Mouse (Mus musculus) megakaryocyte, embryonic 14.5 days (primary cell): ENCODE measurements around the gene Prkar2a. TPM values are rescaled to one million over a fixed set of nuclear protein-coding genes. Genes with fewer than 3 reads are reported as not detected.
"Not testable (repeated sequence)": the region's sequence is repeated elsewhere in the genome, so short reads cannot be mapped to it uniquely, and the experiment has no call there.

ENCODE experiments used
- H3K27me3 ChIP-seq: replicated peaks from 2 replicates; pipeline ENCODE3; 2012; ENCODE audit warnings: inconsistent platforms
- H3K36me3 ChIP-seq: replicated peaks from 2 replicates; pipeline ENCODE3; 2012; ENCODE audit warnings: low read length, inconsistent platforms, mixed read lengths
- H3K4me1 ChIP-seq: 2 replicates; pipeline ENCODE4 v1.6.1; 2012; ENCODE audit warnings: inconsistent platforms
- H3K4me3 ChIP-seq: replicated peaks from 2 replicates; pipeline ENCODE3; 2012; ENCODE audit warnings: moderate library complexity, mild to moderate bottlenecking, inconsistent platforms
- H3K9me3 ChIP-seq: 2 replicates; pipeline ENCODE4 v1.6.1; 2012; ENCODE audit warnings: inconsistent platforms
- FLI1 ChIP-seq: IDR thresholded peaks from 2 replicates; pipeline ENCODE4 v1.6.1; 2012; ENCODE audit warnings: low read length, inconsistent platforms, mixed read lengths
- GATA1 ChIP-seq: IDR thresholded peaks from 3 replicates; pipeline ENCODE4 v1.6.1; 2012; ENCODE audit warnings: mixed read lengths, low read length, inconsistent platforms, borderline replicate concordance
- polyA plus RNA-seq: library from polyadenylated mRNA; stranded (reverse); fragments of >175 nt; gene quantifications from 2 replicates; pipeline ENCODE4 v1.2.3, GENCODE M21; 2012; ENCODE audit warnings: low replicate concordance; ENCODE audit not compliant: insufficient read depth

Prkar2a gene
- polyA plus RNA-seq: 1.6 and 2.8 TPM in 2 replicates

DNA sequence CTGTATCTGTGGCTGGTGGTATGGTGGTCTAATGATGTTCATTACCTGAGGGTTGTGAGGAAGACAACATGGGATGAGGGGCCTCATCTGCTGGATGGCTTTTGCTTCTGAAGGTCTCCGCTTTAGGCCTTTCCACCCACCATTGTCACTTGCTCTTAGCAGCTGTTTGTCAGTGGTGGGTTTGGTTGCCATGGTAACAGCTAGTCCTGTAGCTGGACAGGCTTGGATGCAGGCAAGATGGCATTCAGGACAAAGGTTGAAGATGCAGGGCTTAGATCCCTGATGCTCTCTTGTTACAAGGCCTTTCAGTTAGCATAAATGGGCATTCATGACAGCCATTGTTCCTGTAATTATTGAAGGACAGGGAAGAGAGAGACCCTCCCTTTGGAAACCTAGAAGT, at the start of gene Prkar2a:
Gene Prkar2a, plus strand, starts transcription at position 209 of the 400 bp plus-strand sequence.
- no peak for TF ChIP-seq GATA1
- no peak for TF ChIP-seq FLI1
- Histone ChIP-seq H3K27me3 (peaks cover 25% of the 10 kb centered on the region), H3K9me3 (no peaks in the 10 kb centered on the region), H3K36me3 (peaks cover 12% of the 10 kb centered on the region), H3K4me1 (peaks cover 68% of the 10 kb centered on the region), H3K4me3 (no peak within 1 kb of the TSS)

DNA sequence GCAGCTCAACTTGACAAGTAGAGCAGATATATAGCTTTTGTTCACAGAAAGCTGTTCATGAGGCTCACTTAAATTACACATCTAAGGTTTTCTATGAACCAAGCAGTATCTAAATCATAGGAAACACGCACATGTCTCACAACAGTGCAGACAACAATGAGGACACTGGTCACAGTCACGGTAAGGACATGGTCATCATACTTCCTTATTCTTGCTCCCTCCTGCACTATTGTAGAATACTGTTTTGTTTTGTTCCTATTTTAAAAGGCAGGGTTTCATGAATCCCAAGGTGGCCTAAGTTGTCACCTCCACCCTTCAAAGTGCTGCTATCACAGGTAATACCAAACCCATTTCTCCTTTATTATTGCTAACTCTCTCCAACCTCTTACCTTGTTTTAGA, 49.3 kb upstream of the Prkar2a start:
- peaks cover 66% of the 10 kb centered on the region for H3K4me1 ChIP-seq
- peaks cover 84% of the 10 kb centered on the region for H3K36me3 ChIP-seq
- TF ChIP-seq GATA1: no peak
- no peak for TF ChIP-seq FLI1
- no peaks in the 10 kb centered on the region for H3K27me3 ChIP-seq
- no peak overlapping the region for H3K4me3 ChIP-seq
- H3K9me3 ChIP-seq: no peaks in the 10 kb centered on the region

DNA sequence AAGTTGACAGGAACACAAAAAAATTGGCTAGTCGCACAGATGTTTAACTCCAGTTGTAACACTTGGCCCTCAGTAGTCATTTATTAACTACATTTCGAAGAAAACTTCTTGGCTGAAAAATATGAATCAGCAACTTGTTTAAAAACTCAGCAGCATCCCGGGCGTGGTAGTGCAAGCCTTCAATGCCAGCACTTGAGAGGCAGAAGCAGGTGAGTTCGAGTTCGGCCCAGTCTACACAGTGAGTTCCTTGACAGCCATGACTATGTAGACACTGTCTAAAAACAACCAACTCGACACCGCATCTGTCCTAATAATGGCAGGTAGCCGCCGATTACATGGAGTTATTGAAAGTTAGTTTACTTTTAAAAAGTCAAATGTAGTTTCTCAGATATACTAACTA, 40.9 kb upstream of the Prkar2a start:
- Histone ChIP-seq H3K36me3 (peaks cover 25% of the 10 kb centered on the region), H3K4me1 (peaks cover 36% of the 10 kb centered on the region), H3K4me3 (peak overlapping the region; percentile 96), H3K27me3 (no peaks in the 10 kb centered on the region), H3K9me3 (no peaks in the 10 kb centered on the region)
- TF ChIP-seq FLI1: no peak

DNA sequence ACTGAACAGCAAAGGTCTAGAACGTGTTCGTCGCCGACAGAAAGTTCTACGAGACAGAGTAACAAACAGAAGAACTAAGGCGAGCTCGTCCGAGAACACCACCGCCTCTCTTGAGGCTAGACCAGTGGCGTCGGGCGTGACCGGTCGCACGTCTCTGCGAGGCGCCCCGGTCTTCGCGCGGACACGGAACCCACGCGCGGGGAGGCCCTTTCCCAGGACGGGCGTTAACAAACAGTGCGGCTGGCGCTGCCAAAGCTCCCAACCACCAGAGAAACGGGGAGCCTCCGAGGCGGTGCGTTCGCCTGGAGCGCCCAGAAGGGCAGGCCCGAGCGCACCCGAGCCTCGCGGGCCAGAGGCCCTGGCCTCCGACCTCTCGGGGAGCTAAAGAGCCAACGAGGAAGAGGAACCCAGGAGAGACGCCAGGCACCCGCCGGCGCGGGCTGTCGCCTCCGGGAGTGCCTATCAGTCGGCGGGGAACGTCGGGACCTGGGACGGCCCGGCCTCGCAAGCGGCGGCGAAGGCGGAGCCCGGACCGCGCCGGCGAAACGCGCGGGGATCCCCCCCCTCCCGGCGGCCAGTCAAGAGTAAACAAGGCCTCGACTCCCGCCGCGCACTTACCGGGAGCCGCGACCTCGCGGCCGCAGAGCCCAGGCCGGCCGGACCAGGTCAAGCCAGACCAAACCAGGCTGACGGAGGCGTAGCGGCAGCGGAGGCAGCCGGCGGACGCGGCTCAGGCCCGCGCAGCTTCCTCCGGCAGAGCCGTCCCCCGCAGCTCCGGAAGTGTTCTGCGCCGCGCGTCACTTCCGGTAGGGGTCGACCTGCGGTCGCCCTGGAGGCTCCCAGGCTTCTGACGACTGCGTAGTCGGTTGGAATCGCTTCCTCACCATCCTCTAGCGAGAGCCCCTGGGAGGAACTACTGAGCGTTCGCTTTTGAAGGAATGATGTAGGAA, 40.2 kb upstream of the Prkar2a start, which contains the start of gene Arih2:
Gene Arih2, minus strand, starts transcription at position 776 of the 950 bp plus-strand sequence.
- H3K9me3 ChIP-seq: no peaks in the 10 kb centered on the region
- no peaks in the 10 kb centered on the region for H3K27me3 ChIP-seq
- TF ChIP-seq FLI1: peak; percentile 99
- TF ChIP-seq GATA1: no peak
- H3K4me1 ChIP-seq: peaks cover 38% of the 10 kb centered on the region
- peak within 1 kb of the TSS; percentile 96 for H3K4me3 ChIP-seq
- peaks cover 19% of the 10 kb centered on the region for H3K36me3 ChIP-seq

DNA sequence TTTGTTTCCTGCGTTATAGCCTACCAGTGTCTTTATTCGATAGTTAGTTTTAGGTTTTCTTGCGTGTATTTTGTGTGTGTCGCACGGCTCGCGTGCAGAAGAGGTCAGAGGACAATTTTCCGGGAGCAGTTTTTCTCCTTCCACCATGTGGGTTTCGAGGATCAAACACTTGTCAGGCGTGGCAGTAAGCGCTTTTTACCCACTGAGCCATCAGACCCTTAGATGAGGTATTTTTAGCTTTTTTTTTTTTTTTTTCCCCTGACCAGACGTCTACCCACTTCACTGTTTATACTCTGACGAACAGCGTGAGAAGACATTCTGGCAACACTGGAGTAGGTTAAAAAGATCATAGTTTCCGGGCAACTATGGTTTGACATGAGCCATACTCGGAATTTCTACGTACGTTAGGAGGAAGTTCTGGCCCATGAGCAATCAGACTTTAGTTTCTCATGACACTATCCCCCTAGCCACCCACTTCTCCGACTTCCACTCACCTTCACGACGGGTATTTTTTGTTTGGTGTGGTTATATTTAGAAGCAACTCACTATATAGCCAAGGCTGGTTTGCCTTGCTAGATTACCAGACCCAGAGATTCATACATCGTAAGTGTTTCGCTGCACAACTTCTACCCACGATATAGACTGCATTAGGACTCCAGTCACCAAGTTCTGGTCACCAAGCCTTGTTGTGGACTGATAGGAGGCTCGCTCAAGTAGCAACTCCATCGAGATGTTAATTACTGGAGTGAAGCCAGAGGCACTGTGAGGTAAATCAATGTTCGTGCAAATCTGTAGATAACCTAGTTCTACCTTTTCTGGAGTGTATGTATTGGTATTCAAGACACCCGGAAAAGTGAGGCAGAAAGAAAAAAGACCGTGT, 39.3 kb upstream of the Prkar2a start:
- Histone ChIP-seq H3K27me3 (no peaks in the 10 kb centered on the region), H3K36me3 (peaks cover 13% of the 10 kb centered on the region), H3K9me3 (no peaks in the 10 kb centered on the region), H3K4me3 (peak overlapping the region; percentile 96), H3K4me1 (peaks cover 47% of the 10 kb centered on the region)
- TF ChIP-seq GATA1 (no peak), FLI1 (no peak)

DNA sequence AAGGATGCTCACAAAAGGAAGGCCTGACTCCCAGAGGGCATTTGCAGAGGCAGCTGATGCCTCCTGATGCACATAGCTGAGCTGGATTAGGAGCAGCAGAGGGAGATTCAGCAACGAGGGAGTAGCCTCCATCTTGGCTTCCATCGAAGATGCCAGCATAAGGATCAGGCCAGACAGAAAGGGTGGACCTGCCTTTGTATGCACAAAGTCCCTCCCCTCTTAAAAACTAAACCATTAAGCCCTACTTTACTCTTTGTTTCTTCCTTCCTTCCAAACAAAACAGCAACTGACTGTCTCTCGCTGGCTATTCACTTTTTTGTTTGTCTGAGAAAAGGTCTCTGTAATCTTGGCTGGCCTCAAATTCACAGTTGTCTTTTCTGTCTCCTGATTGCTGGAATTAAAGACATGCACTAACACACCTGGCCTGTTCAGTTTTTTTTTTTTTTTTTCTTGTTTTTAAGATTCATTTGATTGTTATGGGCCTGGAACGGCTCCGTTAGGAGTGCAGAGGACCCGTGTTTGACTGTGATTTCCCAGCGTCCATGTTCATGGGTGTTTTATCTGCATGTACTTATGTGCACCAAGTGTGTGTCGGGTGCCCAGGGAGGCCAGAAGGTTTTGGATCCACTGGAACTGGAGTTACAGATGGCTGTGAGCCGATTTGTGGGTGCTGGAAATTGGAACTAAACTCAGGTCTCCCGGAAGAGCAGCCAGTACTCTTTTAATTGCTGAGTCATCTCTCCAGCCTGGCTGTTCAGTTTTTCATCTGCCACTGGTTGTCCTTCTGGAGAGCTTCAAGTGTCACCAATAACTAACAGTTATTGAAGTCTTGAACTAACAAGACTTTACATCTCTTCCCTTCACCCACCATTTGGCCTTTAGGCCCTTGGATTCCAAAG, 34.3 kb upstream of the Prkar2a start:
- no peaks in the 10 kb centered on the region for H3K27me3 ChIP-seq
- peaks cover 4% of the 10 kb centered on the region for H3K36me3 ChIP-seq
- H3K4me1 ChIP-seq: peaks cover 30% of the 10 kb centered on the region
- TF ChIP-seq GATA1 (no peak), FLI1 (no peak)
- H3K9me3 ChIP-seq: peaks cover 7% of the 10 kb centered on the region
- peak overlapping the region; percentile 1 for H3K4me3 ChIP-seq

DNA sequence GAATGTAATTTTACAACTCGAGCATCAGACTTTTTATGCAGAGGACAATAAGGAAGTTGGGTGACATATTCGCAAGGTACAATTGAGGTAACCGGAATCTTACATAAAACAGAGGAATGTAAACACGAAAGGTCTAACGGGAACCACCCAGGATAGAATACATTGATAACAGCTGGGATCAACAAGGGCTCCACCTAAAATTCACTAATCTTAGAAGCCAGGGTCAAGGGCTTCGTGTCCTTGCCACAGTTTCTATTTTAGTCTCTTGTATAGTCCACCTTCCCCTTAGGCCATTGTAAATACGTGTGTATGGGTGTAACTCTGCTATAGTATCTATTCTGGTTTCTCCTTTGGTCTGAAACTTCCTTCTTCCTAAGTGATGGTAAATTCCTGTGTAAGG, 33.2 kb upstream of the Prkar2a start:
- not testable (repeated sequence) for H3K9me3 ChIP-seq, H3K36me3 ChIP-seq

DNA sequence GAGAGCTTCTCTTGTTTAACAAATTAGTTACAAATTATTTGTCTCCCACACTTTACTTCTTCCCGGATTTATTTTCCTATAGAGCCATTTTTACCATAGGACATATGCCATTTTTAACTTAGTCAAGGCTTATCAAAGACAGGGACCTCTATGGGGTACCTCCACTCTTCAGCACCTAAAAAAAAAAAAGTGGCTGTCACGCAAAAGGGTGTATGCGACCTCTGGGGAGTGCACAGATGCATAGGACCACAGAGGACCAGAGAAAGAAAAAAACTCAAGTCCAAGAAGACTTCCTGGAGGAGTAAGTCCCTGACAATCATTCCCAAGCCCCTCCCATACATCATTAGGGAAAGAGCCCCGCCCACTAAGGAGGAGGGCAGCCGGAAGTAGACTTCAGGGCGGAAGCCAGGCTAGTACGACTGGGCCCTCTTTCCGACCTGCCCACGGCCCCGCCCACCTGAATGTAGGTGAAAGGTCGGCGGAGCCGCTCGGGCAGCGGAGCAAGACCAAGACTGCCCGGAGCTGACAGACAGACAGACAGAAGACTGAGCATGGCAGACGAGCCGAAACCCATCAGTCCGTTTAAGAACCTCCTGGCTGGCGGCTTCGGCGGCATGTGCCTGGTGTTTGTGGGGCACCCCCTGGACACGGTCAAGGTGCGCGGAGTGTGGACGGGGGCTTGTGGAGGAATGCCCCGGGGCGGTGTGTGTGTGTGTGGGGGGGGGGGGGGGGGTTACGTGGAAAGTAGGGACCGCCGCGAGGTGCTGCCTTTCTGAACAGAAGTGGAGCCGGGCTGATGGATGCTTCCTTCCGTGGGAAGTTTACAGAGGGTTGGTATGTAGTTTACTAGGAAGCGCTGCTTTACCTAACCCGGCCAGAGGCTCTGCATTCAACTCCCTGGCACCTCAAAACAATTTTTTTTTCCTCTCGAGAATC, 27.2 kb upstream of the Prkar2a start, which contains the start of gene Slc25a20:
Gene Slc25a20, plus strand, starts transcription at position 412 of the 936 bp plus-strand sequence.
- Histone ChIP-seq H3K9me3 (peaks cover 7% of the 10 kb centered on the region), H3K4me3 (peak within 1 kb of the TSS; percentile 96), H3K4me1 (peaks cover 24% of the 10 kb centered on the region), H3K36me3 (peaks cover 11% of the 10 kb centered on the region), H3K27me3 (no peaks in the 10 kb centered on the region)
- TF ChIP-seq GATA1: no peak
- no peak for TF ChIP-seq FLI1

More for the DNA sequence above, 33.2 kb upstream of the Prkar2a start:
- not testable (repeated sequence) for H3K4me3 ChIP-seq, H3K27me3 ChIP-seq
- peaks cover 25% of the 10 kb centered on the region for H3K4me1 ChIP-seq
